Mouse (Mus musculus) stomach, embryonic 14.5 days (tissue): ENCODE measurements around the gene Sh3glb2. TPM values are rescaled to one million over a fixed set of nuclear protein-coding genes. Genes with fewer than 3 reads are reported as not detected.

ENCODE experiments used
- ATAC-seq: fragments of 200-750 bp; cut with Nextera tagmentation; 2 replicates; pipeline ENCODE4 v1.8.0; 2017; ENCODE audit warnings: low read depth, moderate TSS enrichment; ENCODE audit not compliant: insufficient number of reproducible peaks, insufficient read depth, low FRiP score
- H3K27ac ChIP-seq: fragments of 300-500 bp; sonication (generic); 2 replicates; pipeline ENCODE4 v1.5.1; 2014; ENCODE audit warnings: mild to moderate bottlenecking, low read length, moderate library complexity, mixed read lengths
- H3K27me3 ChIP-seq: fragments of 300-500 bp; sonication (generic); 2 replicates; pipeline ENCODE4 v1.6.1; 2014; ENCODE audit warnings: low read length, control low read depth, mixed read lengths; ENCODE audit not compliant: control insufficient read depth, insufficient read depth
- H3K36me3 ChIP-seq: fragments of 300-500 bp; sonication (generic); 2 replicates; pipeline ENCODE4 v1.6.1; 2014; ENCODE audit warnings: mild to moderate bottlenecking, control low read depth, low read length, moderate library complexity, mixed read lengths; ENCODE audit not compliant: control insufficient read depth, insufficient read depth
- H3K4me1 ChIP-seq: fragments of 300-500 bp; sonication (generic); 2 replicates; pipeline ENCODE4 v1.6.1; 2014; ENCODE audit warnings: low read length, control low read depth, mixed read lengths; ENCODE audit not compliant: control insufficient read depth, insufficient read depth
- H3K4me2 ChIP-seq: fragments of 300-500 bp; sonication (generic); replicated peaks from 2 replicates; pipeline ENCODE4 v1.6.1; 2014; ENCODE audit warnings: low read depth, low read length, control low read depth
- H3K4me3 ChIP-seq: fragments of 300-500 bp; sonication (generic); 2 replicates; pipeline ENCODE4 v1.5.1; 2014; ENCODE audit warnings: low read depth, low read length, control low read depth
- H3K9ac ChIP-seq: fragments of 300-500 bp; sonication (generic); replicated peaks from 2 replicates; pipeline ENCODE4 v1.6.1; 2014; ENCODE audit warnings: low read depth, mild to moderate bottlenecking, control low read depth, low read length, moderate library complexity, mixed read lengths
- H3K9me3 ChIP-seq: fragments of 300-500 bp; sonication (generic); 2 replicates; pipeline ENCODE4 v1.6.1; 2016; ENCODE audit warnings: low read depth, low read length, control low read depth; ENCODE audit not compliant: control insufficient read depth
- WGBS: fragments of 180-500 bp; shearing (Covaris S2); extraction: QIAGEN DNeasy Blood & Tissue Kit; methylation state at CpG from one replicate; pipeline ENCODE4 v1.1.7; 2014; 5-methylcytosine and 5-hydroxymethylcytosine counted together
- polyA plus RNA-seq: library from polyadenylated mRNA; unstranded; fragments of >200 nt; fragmentation: Nextera tagmentation; extraction: Ambion mirVana; gene quantifications from 2 replicates; pipeline ENCODE4 v1.2.1, GENCODE M21; 2014

Sh3glb2 gene
- polyA plus RNA-seq, 1 experiment from 2014 or later, result 90.0 TPM

DNA sequence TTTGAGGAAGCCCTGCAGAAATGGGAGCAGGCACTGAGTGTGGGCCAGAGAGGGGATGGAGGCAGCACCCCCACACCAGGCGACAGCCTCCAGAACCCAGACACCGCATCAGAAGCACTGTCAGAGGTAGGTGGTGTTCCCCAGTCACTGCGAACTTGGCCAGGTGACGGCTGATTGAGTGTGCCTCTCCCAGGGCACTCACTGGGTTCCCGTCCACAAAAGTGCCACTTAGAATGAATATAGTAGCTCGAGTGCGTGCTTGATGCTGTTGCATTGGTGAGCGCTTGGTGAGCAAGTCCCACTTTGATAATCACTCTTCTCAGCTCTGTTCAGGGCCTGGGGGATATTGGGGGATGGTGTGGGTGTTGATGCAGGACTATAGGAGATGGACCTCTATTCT, 12.4 kb upstream of the Sh3glb2 start:
- no peaks in the 10 kb centered on the region for H3K27me3 ChIP-seq
- no peak for ATAC-seq
- H3K27ac ChIP-seq, result no peak overlapping the region
- whole genome bisulfite sequencing, result 96% methylated on average over 8 of the region's 8 CpGs
- H3K9me3 ChIP-seq, result no peaks in the 10 kb centered on the region
- no peak overlapping the region for H3K9ac ChIP-seq
- peaks cover 60% of the 10 kb centered on the region for H3K36me3 ChIP-seq
- H3K4me1 ChIP-seq, result no peaks in the 10 kb centered on the region
- no peak overlapping the region for H3K4me2 ChIP-seq
- no peak overlapping the region for H3K4me3 ChIP-seq

DNA sequence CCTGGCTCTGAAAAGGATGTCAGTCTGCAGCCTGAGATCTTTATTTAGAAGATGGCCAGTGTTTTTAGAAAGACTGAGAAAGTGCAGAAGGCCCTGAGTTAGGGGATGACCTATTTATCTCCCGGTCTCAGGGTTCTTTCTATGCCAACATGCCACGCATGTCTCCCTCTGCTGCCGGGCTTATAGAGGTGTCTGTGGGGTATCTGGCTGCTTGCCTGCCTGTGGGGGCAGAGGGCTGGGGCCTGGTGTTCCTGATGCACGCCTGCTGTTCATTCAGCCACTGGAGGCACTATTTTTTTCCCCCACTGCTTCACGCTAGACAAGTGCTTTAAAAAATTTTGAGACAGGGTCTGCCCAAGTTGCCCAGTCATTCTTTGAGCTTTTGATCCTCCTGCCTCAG, 7.1 kb upstream of the Sh3glb2 start:
- 67% methylated on average over 5 of the region's 5 CpGs for WGBS
- no peaks in the 10 kb centered on the region for H3K9me3 ChIP-seq

GRCm38 (mm10) chr2:30365281-30366069, 6.3 kb upstream of the Sh3glb2 start:
- ATAC-seq, result no peak
- no peak overlapping the region for H3K27ac ChIP-seq
- peaks cover 27% of the 10 kb centered on the region for H3K36me3 ChIP-seq
- whole genome bisulfite sequencing, result 81% methylated on average over 2 of the region's 2 CpGs
- no peak overlapping the region for H3K4me3 ChIP-seq
- H3K27me3 ChIP-seq, result no peaks in the 10 kb centered on the region
- H3K9me3 ChIP-seq, result no peaks in the 10 kb centered on the region
- H3K4me1 ChIP-seq, result peaks cover 10% of the 10 kb centered on the region; the same call in 1 of the 2 replicates
- H3K9ac ChIP-seq, result peak overlapping the region; percentile 82; the same call in 1 of the 2 replicates
- peak overlapping the region; percentile 91 for H3K4me2 ChIP-seq

More for the DNA sequence above, 7.1 kb upstream of the Sh3glb2 start:
- H3K9ac ChIP-seq, result no peak overlapping the region
- no peak for ATAC-seq
- peaks cover 31% of the 10 kb centered on the region for H3K36me3 ChIP-seq
- H3K27ac ChIP-seq, result no peak overlapping the region
- H3K4me1 ChIP-seq, result peaks cover 10% of the 10 kb centered on the region; the same call in 1 of the 2 replicates
- no peak overlapping the region for H3K4me3 ChIP-seq
- no peaks in the 10 kb centered on the region for H3K27me3 ChIP-seq
- H3K4me2 ChIP-seq, result no peak overlapping the region

DNA sequence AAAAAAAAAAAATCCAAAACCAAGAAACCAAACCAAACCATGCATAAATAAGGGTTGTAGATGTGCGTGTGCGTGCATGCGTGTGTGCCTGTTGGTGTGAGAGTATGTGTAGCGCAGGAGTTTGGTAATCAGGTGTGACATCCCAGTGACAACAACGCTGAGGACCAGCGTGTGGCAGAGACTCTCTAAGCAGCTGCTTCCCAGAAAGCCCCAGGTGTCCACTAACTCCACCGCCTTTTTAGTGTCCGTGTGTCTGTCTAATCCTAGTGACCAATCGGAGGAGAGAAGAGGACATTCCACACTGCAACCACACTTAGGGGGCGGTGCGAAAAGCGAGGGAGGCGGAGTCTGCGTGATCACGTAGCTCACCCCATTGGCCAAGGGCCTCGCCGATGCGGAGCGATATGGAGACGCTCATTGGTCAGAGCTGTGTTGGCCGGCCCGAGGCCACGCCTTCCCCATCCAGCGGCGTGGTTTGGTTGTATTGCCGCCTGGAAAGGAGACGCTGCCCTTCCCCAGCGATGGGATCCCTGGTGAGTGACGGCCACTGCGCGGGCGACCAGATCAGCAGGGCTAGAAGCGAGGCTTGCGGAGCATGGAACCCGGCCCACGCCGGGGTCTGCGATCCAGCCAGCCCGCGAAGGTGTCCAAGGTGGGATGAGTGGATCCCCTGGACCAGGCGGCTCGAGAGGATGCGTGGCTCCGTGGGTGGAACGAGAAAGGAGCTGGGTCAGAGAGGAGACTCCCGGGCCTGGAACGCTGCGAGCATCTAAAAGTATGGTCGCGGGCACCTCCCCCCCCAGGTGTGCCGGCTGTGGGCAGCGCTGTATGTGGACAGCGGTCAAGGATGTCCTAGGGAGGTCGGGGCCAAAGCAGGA, 4.9 kb upstream of the Sh3glb2 start, which contains the start of gene Miga2:
TSS of gene Miga2 (plus strand) at position 461 of the 878 bp plus-strand sequence.
- no peaks in the 10 kb centered on the region for H3K9me3 ChIP-seq
- no peaks in the 10 kb centered on the region for H3K27me3 ChIP-seq
- ATAC-seq, result peak; percentile 99
- H3K9ac ChIP-seq, result peak within 1 kb of the TSS; percentile 82
- WGBS, result under 1% methylated on average over 54 of the region's 54 CpGs
- H3K36me3 ChIP-seq, result peaks cover 15% of the 10 kb centered on the region
- peak within 1 kb of the TSS; percentile 91 for H3K4me2 ChIP-seq
- H3K27ac ChIP-seq, result peak within 1 kb of the TSS; percentile 63; the same call in 1 of the 2 replicates
- peak within 1 kb of the TSS; percentile 95 for H3K4me3 ChIP-seq
- H3K4me1 ChIP-seq, result peaks cover 10% of the 10 kb centered on the region; the same call in 1 of the 2 replicates

GRCm38 (mm10) chr2:30362865-30363264, 3.7 kb upstream of the Sh3glb2 start:
- Histone ChIP-seq H3K9me3 (no peaks in the 10 kb centered on the region), H3K36me3 (peaks cover 4% of the 10 kb centered on the region), H3K27ac (no peak overlapping the region), H3K27me3 (no peaks in the 10 kb centered on the region), H3K9ac (no peak overlapping the region), H3K4me1 (peaks cover 17% of the 10 kb centered on the region; the same call in 1 of the 2 replicates), H3K4me2 (no peak overlapping the region), H3K4me3 (no peak overlapping the region)
- no peak for ATAC-seq
- 77% methylated on average over 5 of the region's 5 CpGs for WGBS

DNA sequence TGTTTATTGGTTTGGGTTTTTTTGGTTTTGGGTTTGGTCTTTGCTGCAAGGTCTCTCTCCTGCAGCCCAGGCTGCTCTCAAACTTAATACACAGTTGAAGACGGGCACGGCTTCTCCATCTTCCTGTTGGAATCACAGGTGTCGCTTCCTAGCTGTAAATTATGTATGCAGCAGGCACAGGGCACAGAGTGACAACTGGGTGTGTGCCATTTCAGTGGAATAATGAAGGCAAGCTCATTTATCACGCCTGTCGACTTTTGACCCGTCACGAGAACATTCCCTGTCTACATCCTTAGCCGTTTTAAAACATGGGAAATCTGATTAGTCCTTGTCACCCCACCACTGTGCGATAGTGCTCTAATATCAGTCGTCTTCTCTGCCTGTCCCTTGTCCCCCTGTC, 1.5 kb upstream of the Sh3glb2 start:
- no peaks in the 10 kb centered on the region for H3K36me3 ChIP-seq
- no peak overlapping the region for H3K4me2 ChIP-seq
- no peaks in the 10 kb centered on the region for H3K27me3 ChIP-seq
- peaks cover 37% of the 10 kb centered on the region for H3K4me1 ChIP-seq
- H3K9ac ChIP-seq, result no peak overlapping the region
- no peak overlapping the region for H3K4me3 ChIP-seq
- ATAC-seq, result no peak
- H3K27ac ChIP-seq, result no peak overlapping the region
- 48% methylated on average over 10 of the region's 10 CpGs for WGBS
- H3K9me3 ChIP-seq, result no peaks in the 10 kb centered on the region

DNA sequence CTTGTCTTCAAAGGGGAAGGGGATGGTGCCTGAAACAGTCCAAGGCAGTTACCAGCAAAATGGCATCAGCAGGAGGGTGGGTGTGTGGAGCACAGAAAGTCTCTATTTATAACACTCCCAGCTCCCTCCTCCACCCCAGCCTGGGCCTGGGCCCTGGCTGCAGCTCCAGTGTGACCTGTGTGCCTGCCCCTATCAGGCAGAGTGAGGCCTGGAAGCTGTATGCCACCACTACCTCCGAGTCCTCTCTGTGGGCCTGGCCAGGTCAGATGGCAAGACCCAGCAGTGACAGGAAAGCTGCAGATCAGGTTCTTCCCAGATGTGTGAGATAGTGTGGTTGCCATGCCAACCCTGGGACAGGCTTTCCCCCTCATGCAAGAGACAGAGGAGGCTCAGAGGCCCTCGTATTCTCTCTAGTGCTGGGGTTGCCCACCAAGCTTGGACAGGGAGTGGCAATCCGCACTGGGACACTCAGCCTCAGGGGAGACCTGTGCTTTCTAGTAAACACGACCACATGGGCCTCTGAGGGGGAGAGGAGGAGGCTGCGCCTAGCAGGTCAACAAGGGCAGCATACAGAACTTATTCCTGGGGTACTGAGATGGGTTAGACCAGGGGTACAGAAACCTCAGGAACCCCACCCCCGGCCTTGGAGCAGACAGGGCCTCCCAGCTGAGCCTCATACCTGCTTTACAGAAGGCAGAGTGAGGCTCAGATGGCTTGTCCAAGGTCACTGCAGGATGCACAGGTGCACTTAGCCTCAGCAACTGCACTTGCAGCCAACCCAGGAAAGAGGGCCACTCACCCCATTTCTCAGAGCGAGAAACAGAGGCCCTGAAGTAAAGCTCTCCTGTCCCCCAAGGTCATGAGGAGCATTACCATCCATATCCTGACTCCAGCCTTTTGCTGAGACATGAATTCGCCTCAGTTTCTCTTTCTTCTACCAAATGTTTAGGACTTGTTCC, 1.3 kb downstream of the Sh3glb2 start:
- no peaks in the 10 kb centered on the region for H3K9me3 ChIP-seq
- H3K4me1 ChIP-seq, result peaks cover 34% of the 10 kb centered on the region
- H3K27ac ChIP-seq, result peak overlapping the region; percentile 64
- ATAC-seq, result no peak
- H3K36me3 ChIP-seq, result peaks cover 10% of the 10 kb centered on the region; the same call in 1 of the 2 replicates
- H3K9ac ChIP-seq, result no peak overlapping the region; the same call in 1 of the 2 replicates
- peak overlapping the region; percentile 93 for H3K4me2 ChIP-seq
- peak overlapping the region; percentile 64 for H3K4me3 ChIP-seq
- no peaks in the 10 kb centered on the region for H3K27me3 ChIP-seq
- 50% methylated on average over 8 of the region's 8 CpGs for WGBS
